Mouse (Mus musculus) heart, embryonic 13.5 days (tissue): ENCODE results near the gene Vmp1. TPM values are rescaled to one million over a fixed set of nuclear protein-coding genes. Genes with fewer than 3 reads are reported as not detected.
A peak's percentile ranks its signal among the peaks of the same experiment; 100 is the strongest.

Experiments
- ATAC-seq: fragments of 200-750 bp; cut with Nextera tagmentation; 2 replicates; pipeline ENCODE4 v1.8.0; 2017; ENCODE audit warnings: moderate TSS enrichment; ENCODE audit not compliant: insufficient number of reproducible peaks, low FRiP score, low TSS enrichment; ENCODE audit errors: extremely low read depth
- H3K27ac ChIP-seq: fragments of 300-500 bp; sonication (generic); replicated peaks from 2 replicates; pipeline ENCODE4 v1.5.1; 2015; ENCODE audit warnings: moderate library complexity, mild to moderate bottlenecking, inconsistent platforms
- H3K27me3 ChIP-seq: fragments of 300-500 bp; sonication (generic); replicated peaks from 2 replicates; pipeline ENCODE4 v1.6.1; 2015; ENCODE audit warnings: mild to moderate bottlenecking, inconsistent platforms
- H3K36me3 ChIP-seq: fragments of 300-500 bp; sonication (generic); 2 replicates; pipeline ENCODE4 v1.6.1; 2015; ENCODE audit warnings: mild to moderate bottlenecking, inconsistent platforms
- H3K4me1 ChIP-seq: fragments of 300-500 bp; sonication (generic); 2 replicates; pipeline ENCODE4 v1.6.1; 2015; ENCODE audit warnings: inconsistent platforms
- H3K4me2 ChIP-seq: fragments of 300-500 bp; sonication (generic); 2 replicates; pipeline ENCODE4 v1.6.1; 2015; ENCODE audit warnings: inconsistent platforms, mild to moderate bottlenecking, moderate library complexity
- H3K4me3 ChIP-seq: fragments of 300-500 bp; sonication (generic); 2 replicates; pipeline ENCODE4 v1.5.1; 2015; ENCODE audit warnings: moderate library complexity, mild to moderate bottlenecking, inconsistent platforms
- H3K9ac ChIP-seq: fragments of 300-500 bp; sonication (generic); 2 replicates; pipeline ENCODE4 v1.6.1; 2015; ENCODE audit warnings: inconsistent platforms, mild to moderate bottlenecking, moderate library complexity
- H3K9me3 ChIP-seq: fragments of 300-500 bp; sonication (generic); 2 replicates; pipeline ENCODE4 v1.6.1; 2016; ENCODE audit warnings: inconsistent platforms
- WGBS: fragments of 180-500 bp; shearing (Covaris S2); methylation state at CpG from one replicate; pipeline ENCODE4 v1.1.7; 2015; ENCODE audit warnings: mixed read lengths; 5-methylcytosine and 5-hydroxymethylcytosine counted together
- polyA plus RNA-seq: library from polyadenylated mRNA; unstranded; fragments of >200 nt; fragmentation: Nextera tagmentation; extraction: Ambion mirVana; gene quantifications from 2 replicates; pipeline ENCODE4 v1.2.1, GENCODE M21; 2015

Vmp1 gene
- polyA plus RNA-seq, 1 experiment from 2014 or later: 85.3 TPM

- ATAC-seq: no peak
- no peak overlapping the region for H3K4me2 ChIP-seq
- 87% methylated on average over 4 of the region's 4 CpGs for WGBS
- no peak overlapping the region for H3K4me3 ChIP-seq
- H3K4me1 ChIP-seq: peaks cover 53% of the 10 kb centered on the region
- no peak overlapping the region for H3K27ac ChIP-seq
- no peaks in the 10 kb centered on the region for H3K9me3 ChIP-seq
- H3K27me3 ChIP-seq: no peaks in the 10 kb centered on the region
- H3K9ac ChIP-seq: no peak overlapping the region
- peaks cover 3% of the 10 kb centered on the region; the same call in 1 of the 2 replicates for H3K36me3 ChIP-seq
These were observed 94.9 kb downstream of the Vmp1 start for GRCm38 (mm10) chr11:86588583-86589298.

- H3K4me3 ChIP-seq: peak overlapping the region; percentile 78
- ATAC-seq: no peak
- peaks cover 47% of the 10 kb centered on the region for H3K4me1 ChIP-seq
- H3K36me3 ChIP-seq: peaks cover 6% of the 10 kb centered on the region; the same call in 1 of the 2 replicates
- no peaks in the 10 kb centered on the region for H3K27me3 ChIP-seq
- peak overlapping the region; percentile 73 for H3K4me2 ChIP-seq
- WGBS: 26% methylated on average over 7 of the region's 7 CpGs
- no peaks in the 10 kb centered on the region for H3K9me3 ChIP-seq
- peak overlapping the region; percentile 97 for H3K27ac ChIP-seq
- peak overlapping the region; percentile 97 for H3K9ac ChIP-seq
These were observed 95.8 kb downstream of the Vmp1 start for GRCm38 (mm10) chr11:86587830-86588229.

- peak overlapping the region; percentile 97 for H3K9ac ChIP-seq
- peaks cover 46% of the 10 kb centered on the region for H3K4me1 ChIP-seq
- 4% methylated on average over 15 of the region's 15 CpGs for WGBS
- H3K27me3 ChIP-seq: no peaks in the 10 kb centered on the region
- peak; percentile 75; the same call in 1 of the 2 replicates for ATAC-seq
- H3K9me3 ChIP-seq: no peaks in the 10 kb centered on the region
- peak overlapping the region; percentile 78 for H3K4me3 ChIP-seq
- peaks cover 8% of the 10 kb centered on the region; the same call in 1 of the 2 replicates for H3K36me3 ChIP-seq
- H3K4me2 ChIP-seq: peak overlapping the region; percentile 73
- peak overlapping the region; percentile 97 for H3K27ac ChIP-seq
These were observed 96.5 kb downstream of the Vmp1 start for GRCm38 (mm10) chr11:86586868-86587792.

- H3K9ac ChIP-seq: peak overlapping the region; percentile 97
- H3K36me3 ChIP-seq: peaks cover 8% of the 10 kb centered on the region; the same call in 1 of the 2 replicates
- H3K9me3 ChIP-seq: no peaks in the 10 kb centered on the region
- peak overlapping the region; percentile 97 for H3K27ac ChIP-seq
- peak overlapping the region; percentile 78 for H3K4me3 ChIP-seq
- no peaks in the 10 kb centered on the region for H3K27me3 ChIP-seq
- peaks cover 47% of the 10 kb centered on the region for H3K4me1 ChIP-seq
- peak overlapping the region; percentile 73 for H3K4me2 ChIP-seq
- WGBS: 4% methylated on average over 12 of the region's 12 CpGs
- no peak for ATAC-seq
These were observed 97.3 kb downstream of the Vmp1 start for GRCm38 (mm10) chr11:86586177-86586867.

GRCm38 (mm10) chr11:86585598-86585984 lies 98.0 kb downstream of the Vmp1 start:
- no peak for ATAC-seq
- WGBS: 20% methylated on average over 3 of the region's 3 CpGs

GRCm38 (mm10) chr11:86584898-86585597 lies 98.6 kb downstream of the Vmp1 start:
- peak overlapping the region; percentile 78 for H3K4me3 ChIP-seq
- 43% methylated on average over 7 of the region's 7 CpGs for WGBS
- H3K9ac ChIP-seq: peak overlapping the region; percentile 97

More at GRCm38 (mm10) chr11:86585598-86585984, 98.0 kb downstream of the Vmp1 start:
- Histone ChIP-seq H3K27ac (peak overlapping the region; percentile 97), H3K4me3 (peak overlapping the region; percentile 78), H3K36me3 (peaks cover 8% of the 10 kb centered on the region; the same call in 1 of the 2 replicates), H3K9me3 (no peaks in the 10 kb centered on the region), H3K4me2 (peak overlapping the region; percentile 73), H3K27me3 (no peaks in the 10 kb centered on the region), H3K4me1 (peaks cover 54% of the 10 kb centered on the region), H3K9ac (peak overlapping the region; percentile 97)

GRCm38 (mm10) chr11:86583990-86584897 lies 99.4 kb downstream of the Vmp1 start:
- ATAC-seq: no peak
- Histone ChIP-seq H3K27ac (peak overlapping the region; percentile 97), H3K4me1 (peaks cover 66% of the 10 kb centered on the region), H3K9me3 (no peaks in the 10 kb centered on the region), H3K4me2 (peak overlapping the region; percentile 73), H3K4me3 (peak overlapping the region; percentile 78), H3K9ac (peak overlapping the region; percentile 97), H3K36me3 (peaks cover 8% of the 10 kb centered on the region; the same call in 1 of the 2 replicates), H3K27me3 (no peaks in the 10 kb centered on the region)
- WGBS: 66% methylated on average over 14 of the region's 14 CpGs

More at GRCm38 (mm10) chr11:86584898-86585597, 98.6 kb downstream of the Vmp1 start:
- H3K36me3 ChIP-seq: peaks cover 8% of the 10 kb centered on the region; the same call in 1 of the 2 replicates
- H3K4me2 ChIP-seq: peak overlapping the region; percentile 73
- H3K27me3 ChIP-seq: no peaks in the 10 kb centered on the region
- H3K4me1 ChIP-seq: peaks cover 60% of the 10 kb centered on the region
- H3K27ac ChIP-seq: peak overlapping the region; percentile 97
- H3K9me3 ChIP-seq: no peaks in the 10 kb centered on the region
- ATAC-seq: no peak

GRCm38 (mm10) chr11:86583313-86583825 lies 100.3 kb downstream of the Vmp1 start:
- 87% methylated on average over 3 of the region's 3 CpGs for WGBS
- H3K36me3 ChIP-seq: peaks cover 8% of the 10 kb centered on the region; the same call in 1 of the 2 replicates
- no peak for ATAC-seq

GRCm38 (mm10) chr11:86582543-86583260 lies 100.9 kb downstream of the Vmp1 start:
- H3K4me3 ChIP-seq: 0 out of 2 replicates have a peak overlapping the region, but pooled peaks have one; percentile 0
- H3K4me2 ChIP-seq: peak overlapping the region; percentile 73
- H3K9ac ChIP-seq: no peak overlapping the region
- no peaks in the 10 kb centered on the region for H3K27me3 ChIP-seq
- H3K9me3 ChIP-seq: no peaks in the 10 kb centered on the region
- H3K4me1 ChIP-seq: peaks cover 73% of the 10 kb centered on the region
- WGBS: 79% methylated on average over 7 of the region's 7 CpGs
- no peak for ATAC-seq
- peaks cover 8% of the 10 kb centered on the region; the same call in 1 of the 2 replicates for H3K36me3 ChIP-seq
- peak overlapping the region; percentile 89 for H3K27ac ChIP-seq

More at GRCm38 (mm10) chr11:86583313-86583825, 100.3 kb downstream of the Vmp1 start:
- Histone ChIP-seq H3K4me2 (peak overlapping the region; percentile 73), H3K4me3 (peak overlapping the region; percentile 78; the same call in 1 of the 2 replicates), H3K9me3 (no peaks in the 10 kb centered on the region), H3K9ac (no peak overlapping the region), H3K27me3 (no peaks in the 10 kb centered on the region), H3K27ac (0 out of 2 replicates have a peak overlapping the region, but pooled peaks have one; percentile 6), H3K4me1 (peaks cover 74% of the 10 kb centered on the region)
